Mouse (Mus musculus): ENCODE measurements around the gene B3glct. TPM values are rescaled to one million over a fixed set of nuclear protein-coding genes. Genes with fewer than 3 reads are reported as not detected.

B3glct gene
- polyA plus RNA-seq, 1 experiment from 2014 or later = 21.9 TPM

- no peak overlapping the region for H3K4me2 ChIP-seq (replicated peaks; ENCODE audit: low read depth, low read length)
- H3K36me3 ChIP-seq (ENCODE audit: control insufficient read depth, insufficient read depth, low read length) = no peaks in the 10 kb centered on the region
- no peaks in the 10 kb centered on the region for H3K9me3 ChIP-seq (ENCODE audit: control insufficient read depth, low read length)
- H3K4me1 ChIP-seq (ENCODE audit: control insufficient read depth, insufficient read depth, low read length) = 0 out of 2 replicates have a peak, but pooled peaks cover 3% of the 10 kb centered on the region
- no peaks in the 10 kb centered on the region for H3K27me3 ChIP-seq (ENCODE audit: control insufficient read depth, insufficient read depth, low read length)
- WGBS = 42% methylated on average over 6 of the region's 6 CpGs
- no peak overlapping the region for H3K27ac ChIP-seq (ENCODE audit: low read depth, low read length)
- H3K9ac ChIP-seq (ENCODE audit: low read depth, low read length) = no peak overlapping the region
- 0 out of 2 replicates have a peak, but pooled peaks have one; percentile 12 for ATAC-seq (ENCODE audit: low FRiP score, low TSS enrichment)
- H3K4me3 ChIP-seq (ENCODE audit: low read length) = no peak overlapping the region
These were observed 133.8 kb downstream of the B3glct start for GRCm38 (mm10) chr5:149811835-149812234.

Other genes with a start within 250 kb of the B3glct start
- 0.19 and 0.26 TPM in 2 replicates for gene Tex26, start 238.6 kb upstream of the B3glct start, polyA plus RNA-seq (2014; fragmentation: Nextera tagmentation; extraction: Ambion mirVana)
- not detected in 2 replicates for gene Wdr95, start 149.6 kb upstream of the B3glct start, polyA plus RNA-seq (2014; fragmentation: Nextera tagmentation; extraction: Ambion mirVana)
- 35.4 and 68.4 TPM in 2 replicates for gene Hsph1, start 41.9 kb upstream of the B3glct start, polyA plus RNA-seq (2014; fragmentation: Nextera tagmentation; extraction: Ambion mirVana)